Mouse (Mus musculus): ENCODE measurements at regions not wholly inside any gene's neighbourhood (a gene's known extent, or its start where the extent isn't known, plus 50 kb on each side); places are given as distances from the start of the nearest gene placed in this dataset.

DNA sequence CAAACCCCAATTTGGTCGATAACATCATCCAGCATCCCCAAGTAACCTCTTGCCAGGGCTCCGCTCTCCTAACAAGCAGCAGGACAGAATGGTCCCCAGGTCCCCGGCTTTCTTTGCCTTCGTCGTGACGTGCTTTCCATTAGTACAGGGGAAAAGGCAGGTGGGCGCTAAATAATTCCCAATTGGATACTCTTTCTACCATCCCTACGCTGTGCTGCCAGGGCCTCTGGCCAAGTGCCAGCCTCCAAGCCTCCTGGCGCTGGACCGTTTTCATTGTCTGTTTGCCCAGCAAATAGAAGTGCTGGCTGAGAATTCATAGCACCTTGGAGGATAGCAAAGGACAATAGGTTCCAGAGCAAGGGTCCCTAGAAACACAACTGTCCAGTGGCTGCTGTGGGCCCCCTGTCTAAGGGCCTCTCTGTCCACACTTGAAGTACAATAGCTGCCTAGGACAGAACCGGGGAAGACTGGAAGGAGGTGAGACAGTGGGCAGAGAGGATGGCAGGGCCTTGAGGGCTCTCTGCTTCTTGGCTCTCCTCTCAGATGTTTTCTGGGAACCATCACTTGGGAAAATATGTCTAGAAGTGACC is 298.9 kb downstream of the Bcor start:
- H3K79me2 ChIP-seq (ENCODE audit: control insufficient read depth, insufficient read depth, low read length), result no peaks in the 10 kb centered on the region
- H3K4me3 ChIP-seq (ENCODE audit: insufficient read depth, low read depth, low read length), result no peak overlapping the region
- H3K4me1 ChIP-seq (ENCODE audit: control insufficient read depth, insufficient read depth, low read length), result no peaks in the 10 kb centered on the region
- no peaks in the 10 kb centered on the region for H3K27me3 ChIP-seq (ENCODE audit: control insufficient read depth, insufficient read depth, low read length)
- WGBS, result 47% methylated on average over 11 of the region's 11 CpGs
- DNase-seq (ENCODE audit: extremely low read depth, low read depth, low spot score), result peak; percentile 18
- no peak overlapping the region for H3K27ac ChIP-seq (replicated peaks; ENCODE audit: insufficient read depth, low read depth, low read length)
- TF ChIP-seq POLR2A (IDR thresholded peaks at IDR 0.05; ENCODE audit: extremely low read depth, insufficient read depth, low read length), result no peak
- 0 out of 2 replicates have a peak, but pooled peaks have one; percentile 4 for TF ChIP-seq CTCF (IDR thresholded peaks at IDR 0.05; ENCODE audit: low read depth, low read length)
- no peak overlapping the region for H3K9ac ChIP-seq (ENCODE audit: low read depth, low read length)
- no peaks in the 10 kb centered on the region for H3K36me3 ChIP-seq (ENCODE audit: control insufficient read depth, insufficient read depth, low read length)

DNA sequence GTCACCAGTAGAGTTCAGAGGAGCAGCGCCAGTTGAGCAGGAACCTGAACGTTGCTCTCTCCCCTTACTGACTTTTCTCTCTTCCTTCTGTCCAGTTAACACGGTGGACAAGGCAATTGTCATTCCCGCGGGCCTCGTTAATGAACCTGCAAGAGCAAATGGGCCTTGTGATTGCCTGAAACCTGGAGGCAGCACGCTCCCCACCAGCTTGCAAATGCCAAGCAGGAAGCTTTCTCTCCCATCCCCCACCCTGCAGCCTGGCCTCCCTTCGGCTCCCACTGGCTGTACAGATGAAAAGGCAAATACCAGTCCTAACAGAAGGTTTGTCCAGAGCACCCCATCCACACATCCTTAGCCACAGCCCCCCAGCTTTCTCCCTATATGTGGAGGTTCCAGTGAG is 298.3 kb downstream of the Bcor start:
- Histone ChIP-seq H3K79me2 (ENCODE audit: control insufficient read depth, insufficient read depth, low read length) (no peaks in the 10 kb centered on the region), H3K36me3 (ENCODE audit: control insufficient read depth, insufficient read depth, low read length) (no peaks in the 10 kb centered on the region), H3K27ac (replicated peaks; ENCODE audit: insufficient read depth, low read depth, low read length) (no peak overlapping the region), H3K4me1 (ENCODE audit: control insufficient read depth, insufficient read depth, low read length) (no peaks in the 10 kb centered on the region), H3K4me3 (ENCODE audit: insufficient read depth, low read depth, low read length) (no peak overlapping the region), H3K27me3 (ENCODE audit: control insufficient read depth, insufficient read depth, low read length) (no peaks in the 10 kb centered on the region), H3K9ac (ENCODE audit: low read depth, low read length) (no peak overlapping the region)
- 42% methylated on average over 8 of the region's 8 CpGs for WGBS
- no peak for TF ChIP-seq POLR2A (IDR thresholded peaks at IDR 0.05; ENCODE audit: extremely low read depth, insufficient read depth, low read length)
- no peak for TF ChIP-seq CTCF (IDR thresholded peaks at IDR 0.05; ENCODE audit: low read depth, low read length)
- no peak for DNase-seq (ENCODE audit: extremely low read depth, low read depth, low spot score)

DNA sequence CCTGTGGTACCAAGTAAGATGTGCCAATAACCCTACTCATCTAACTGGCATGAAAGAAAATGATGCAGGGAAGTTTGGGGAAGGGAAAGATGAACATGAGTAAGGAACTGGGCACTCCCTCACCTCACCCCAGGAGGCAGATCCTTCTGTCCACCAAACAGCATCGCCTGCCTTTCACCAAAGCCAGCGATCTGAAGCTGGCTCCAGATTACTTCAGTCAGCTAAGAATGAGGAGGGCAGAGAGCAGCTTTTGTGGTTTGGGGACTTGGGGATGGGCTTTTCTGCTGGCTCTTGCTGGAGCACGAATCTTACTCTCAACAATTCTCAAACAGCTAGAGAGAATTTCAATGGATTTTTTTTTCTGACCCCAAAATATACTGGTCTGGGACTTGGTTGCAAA is 297.0 kb downstream of the Bcor start:
- H3K4me1 ChIP-seq (ENCODE audit: control insufficient read depth, insufficient read depth, low read length), result no peaks in the 10 kb centered on the region
- H3K4me3 ChIP-seq (ENCODE audit: insufficient read depth, low read depth, low read length), result no peak overlapping the region
- H3K9ac ChIP-seq (ENCODE audit: low read depth, low read length), result no peak overlapping the region
- 95% methylated on average over 3 of the region's 3 CpGs for WGBS
- DNase-seq (ENCODE audit: extremely low read depth, low read depth, low spot score), result no peak
- H3K79me2 ChIP-seq (ENCODE audit: control insufficient read depth, insufficient read depth, low read length), result no peaks in the 10 kb centered on the region
- no peaks in the 10 kb centered on the region for H3K36me3 ChIP-seq (ENCODE audit: control insufficient read depth, insufficient read depth, low read length)
- no peak overlapping the region for H3K27ac ChIP-seq (replicated peaks; ENCODE audit: insufficient read depth, low read depth, low read length)
- TF ChIP-seq POLR2A (IDR thresholded peaks at IDR 0.05; ENCODE audit: extremely low read depth, insufficient read depth, low read length) (no peak), CTCF (IDR thresholded peaks at IDR 0.05; ENCODE audit: low read depth, low read length) (no peak)
- H3K27me3 ChIP-seq (ENCODE audit: control insufficient read depth, insufficient read depth, low read length), result no peaks in the 10 kb centered on the region

DNA sequence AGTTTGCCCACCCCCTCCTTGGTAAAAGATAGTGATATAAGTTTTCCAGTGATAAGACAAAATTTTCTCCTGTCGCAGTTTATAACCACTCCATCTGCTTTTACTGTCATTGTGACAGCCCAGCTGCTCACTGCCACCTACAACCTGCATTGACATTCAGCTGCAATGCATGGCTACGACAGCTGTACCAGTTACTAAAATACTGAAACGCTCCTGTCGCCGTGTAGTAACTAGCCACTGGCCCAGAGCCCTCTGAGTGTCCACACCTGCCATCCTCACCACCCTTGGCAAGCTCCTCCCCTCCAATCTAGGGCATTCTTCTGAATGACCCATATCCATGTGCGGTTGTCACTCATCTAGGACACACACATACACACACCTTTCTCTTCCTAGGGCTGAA is 286.2 kb downstream of the Bcor start:
- 93% methylated on average over 6 of the region's 6 CpGs for WGBS
- Histone ChIP-seq H3K27ac (replicated peaks; ENCODE audit: insufficient read depth, low read depth, low read length) (no peak overlapping the region), H3K4me3 (ENCODE audit: insufficient read depth, low read depth, low read length) (no peak overlapping the region), H3K79me2 (ENCODE audit: control insufficient read depth, insufficient read depth, low read length) (no peaks in the 10 kb centered on the region), H3K9ac (ENCODE audit: low read depth, low read length) (no peak overlapping the region), H3K27me3 (ENCODE audit: control insufficient read depth, insufficient read depth, low read length) (no peaks in the 10 kb centered on the region), H3K4me1 (ENCODE audit: control insufficient read depth, insufficient read depth, low read length) (no peaks in the 10 kb centered on the region), H3K36me3 (ENCODE audit: control insufficient read depth, insufficient read depth, low read length) (no peaks in the 10 kb centered on the region)
- no peak for DNase-seq (ENCODE audit: extremely low read depth, low read depth, low spot score)
- TF ChIP-seq CTCF (IDR thresholded peaks at IDR 0.05; ENCODE audit: low read depth, low read length), result no peak
- TF ChIP-seq POLR2A (IDR thresholded peaks at IDR 0.05; ENCODE audit: extremely low read depth, insufficient read depth, low read length), result no peak

DNA sequence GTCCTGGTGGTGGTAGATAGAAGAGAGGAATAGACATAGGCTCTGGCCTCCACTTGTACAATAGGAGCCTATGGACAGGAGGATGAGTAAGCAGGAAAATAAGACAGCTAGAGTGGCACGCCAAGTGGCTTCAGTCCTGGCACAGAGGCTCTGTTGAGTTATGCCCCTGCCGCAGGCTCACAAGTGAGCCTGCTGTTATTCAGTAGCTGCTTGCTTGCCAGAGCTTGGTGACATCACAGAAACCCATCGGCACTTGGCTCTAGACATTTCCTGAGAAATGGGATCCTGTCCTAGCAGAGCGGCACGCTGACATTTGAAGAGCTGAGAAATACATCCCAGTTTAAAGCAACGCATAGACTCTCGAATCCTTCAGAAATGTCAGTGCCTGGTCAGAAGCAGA is 283.5 kb downstream of the Bcor start:
- Histone ChIP-seq H3K4me1 (ENCODE audit: control insufficient read depth, insufficient read depth, low read length) (no peaks in the 10 kb centered on the region), H3K79me2 (ENCODE audit: control insufficient read depth, insufficient read depth, low read length) (no peaks in the 10 kb centered on the region), H3K27ac (replicated peaks; ENCODE audit: insufficient read depth, low read depth, low read length) (no peak overlapping the region), H3K4me3 (ENCODE audit: insufficient read depth, low read depth, low read length) (no peak overlapping the region), H3K9ac (ENCODE audit: low read depth, low read length) (no peak overlapping the region), H3K36me3 (ENCODE audit: control insufficient read depth, insufficient read depth, low read length) (no peaks in the 10 kb centered on the region), H3K27me3 (ENCODE audit: control insufficient read depth, insufficient read depth, low read length) (no peaks in the 10 kb centered on the region)
- 92% methylated on average over 7 of the region's 7 CpGs for WGBS
- no peak for TF ChIP-seq POLR2A (IDR thresholded peaks at IDR 0.05; ENCODE audit: extremely low read depth, insufficient read depth, low read length)
- no peak for TF ChIP-seq CTCF (IDR thresholded peaks at IDR 0.05; ENCODE audit: low read depth, low read length)
- DNase-seq (ENCODE audit: extremely low read depth, low read depth, low spot score), result no peak

DNA sequence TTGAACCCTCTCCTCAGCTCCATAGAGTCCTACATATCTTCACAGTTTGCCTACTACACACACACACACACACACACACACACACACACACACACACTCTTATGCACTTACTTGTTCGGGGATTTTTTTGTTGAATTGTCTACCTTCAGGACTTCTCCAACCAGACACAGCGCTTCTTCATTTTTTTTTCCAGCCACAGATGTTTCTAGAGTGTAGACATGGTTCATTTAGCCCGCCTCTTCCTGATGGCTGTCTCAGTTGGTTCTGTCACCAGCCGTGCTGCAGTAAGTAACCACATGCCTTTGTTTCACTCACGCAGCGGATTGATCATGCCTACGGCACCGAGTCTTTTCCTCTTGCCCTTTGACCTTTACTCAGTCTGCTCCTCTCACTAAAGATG is 282.1 kb downstream of the Bcor start:
- 69% methylated on average over 8 of the region's 8 CpGs for WGBS
- Histone ChIP-seq H3K4me3 (ENCODE audit: insufficient read depth, low read depth, low read length) (no peak overlapping the region), H3K27ac (replicated peaks; ENCODE audit: insufficient read depth, low read depth, low read length) (no peak overlapping the region), H3K36me3 (ENCODE audit: control insufficient read depth, insufficient read depth, low read length) (no peaks in the 10 kb centered on the region), H3K4me1 (ENCODE audit: control insufficient read depth, insufficient read depth, low read length) (no peaks in the 10 kb centered on the region), H3K79me2 (ENCODE audit: control insufficient read depth, insufficient read depth, low read length) (no peaks in the 10 kb centered on the region), H3K9ac (ENCODE audit: low read depth, low read length) (no peak overlapping the region), H3K27me3 (ENCODE audit: control insufficient read depth, insufficient read depth, low read length) (no peaks in the 10 kb centered on the region)
- TF ChIP-seq POLR2A (IDR thresholded peaks at IDR 0.05; ENCODE audit: extremely low read depth, insufficient read depth, low read length) (no peak), CTCF (IDR thresholded peaks at IDR 0.05; ENCODE audit: low read depth, low read length) (no peak)
- DNase-seq (ENCODE audit: extremely low read depth, low read depth, low spot score), result no peak
